Mouse (Mus musculus) forebrain, postnatal 0 days (tissue): ENCODE data around the gene Inava. TPM values are rescaled to one million over a fixed set of nuclear protein-coding genes. Genes with fewer than 3 reads are reported as not detected.

Experiments
- ATAC-seq: fragments of 200-750 bp; cut with Nextera tagmentation; 2 replicates; pipeline ENCODE4 v1.8.0; 2017; ENCODE audit warnings: mild to moderate bottlenecking, moderate library complexity
- DNase-seq: peaks from one replicate; pipeline ENCODE4 v3.0.0-alpha.2; 2015
- H3K27ac ChIP-seq: fragments of 300-500 bp; sonication (generic); 2 replicates; pipeline ENCODE4 v1.5.1; 2014; ENCODE audit warnings: low read depth, mild to moderate bottlenecking, antibody characterized with exemption, low read length, moderate library complexity, mixed read lengths
- H3K27me3 ChIP-seq: fragments of 300-500 bp; sonication (generic); 2 replicates; pipeline ENCODE4 v1.6.1; 2014; ENCODE audit warnings: mild to moderate bottlenecking, low read length, mixed read lengths; ENCODE audit not compliant: insufficient read depth
- H3K36me3 ChIP-seq: fragments of 300-500 bp; sonication (generic); 2 replicates; pipeline ENCODE4 v1.6.1; 2014; ENCODE audit warnings: mild to moderate bottlenecking, moderate library complexity; ENCODE audit not compliant: insufficient read depth
- H3K4me1 ChIP-seq: fragments of 300-500 bp; sonication (generic); 2 replicates; pipeline ENCODE4 v1.6.1; 2014; ENCODE audit warnings: antibody characterized with exemption; ENCODE audit not compliant: insufficient read depth
- H3K4me2 ChIP-seq: fragments of 300-500 bp; sonication (generic); 2 replicates; pipeline ENCODE4 v1.6.1; 2014; ENCODE audit warnings: low read depth, mild to moderate bottlenecking, moderate library complexity
- H3K4me3 ChIP-seq: fragments of 300-500 bp; sonication (generic); 2 replicates; pipeline ENCODE4 v1.5.1; 2014; ENCODE audit warnings: low read depth, low read length, mixed read lengths
- H3K9ac ChIP-seq: fragments of 300-500 bp; sonication (generic); 2 replicates; pipeline ENCODE4 v1.6.1; 2014; ENCODE audit warnings: mild to moderate bottlenecking
- H3K9me3 ChIP-seq: fragments of 300-500 bp; sonication (generic); 2 replicates; pipeline ENCODE4 v1.6.1; 2016; ENCODE audit warnings: low read length
- CTCF ChIP-seq: sonication (generic); IDR thresholded peaks from 2 replicates; pipeline ENCODE4 v1.5.1; 2016; ENCODE audit warnings: antibody characterized with exemption, control low read depth, low read depth
- WGBS: fragments of 180-500 bp; shearing (Covaris S2); extraction: QIAGEN DNeasy Blood & Tissue Kit; methylation state at CpG from one replicate; pipeline ENCODE4 v1.1.7; 2014; 5-methylcytosine and 5-hydroxymethylcytosine counted together
- polyA plus RNA-seq: library from polyadenylated mRNA; unstranded; fragments of >200 nt; fragmentation: Nextera tagmentation; extraction: Ambion mirVana; gene quantifications from 2 replicates; pipeline ENCODE4 v1.2.1, GENCODE M21; 2015
- total RNA-seq: library from RNA; depleted of rRNA; stranded (reverse); fragments of >200 nt; gene quantifications from 2 replicates; pipeline ENCODE4 v1.2.3, GENCODE M21; 2014

Inava gene
- total and polyA plus RNA-seq, 2 experiments from 2014 or later, result 2.6 to 12.6 TPM

GRCm38 (mm10) chr1:136232285-136232926, 1.7 kb downstream of the Inava start:
- TF ChIP-seq CTCF, result peak; percentile 15; the same call in 1 of the 2 replicates
- H3K9ac ChIP-seq, result 0 out of 2 replicates have a peak overlapping the region, but pooled peaks have one; percentile 22
- no peak overlapping the region for H3K27ac ChIP-seq
- 3% methylated on average over 9 of the region's 9 CpGs for WGBS
- peak overlapping the region; percentile 76 for H3K4me2 ChIP-seq
- no peaks in the 10 kb centered on the region for H3K36me3 ChIP-seq
- H3K9me3 ChIP-seq, result no peaks in the 10 kb centered on the region
- DNase-seq, result peak; percentile 52
- ATAC-seq, result 0 out of 2 replicates have a peak, but pooled peaks have one; percentile 17
- H3K27me3 ChIP-seq, result no peaks in the 10 kb centered on the region
- H3K4me1 ChIP-seq, result peaks cover 8% of the 10 kb centered on the region; the same call in 1 of the 2 replicates
- H3K4me3 ChIP-seq, result peak overlapping the region; percentile 48

DNA sequence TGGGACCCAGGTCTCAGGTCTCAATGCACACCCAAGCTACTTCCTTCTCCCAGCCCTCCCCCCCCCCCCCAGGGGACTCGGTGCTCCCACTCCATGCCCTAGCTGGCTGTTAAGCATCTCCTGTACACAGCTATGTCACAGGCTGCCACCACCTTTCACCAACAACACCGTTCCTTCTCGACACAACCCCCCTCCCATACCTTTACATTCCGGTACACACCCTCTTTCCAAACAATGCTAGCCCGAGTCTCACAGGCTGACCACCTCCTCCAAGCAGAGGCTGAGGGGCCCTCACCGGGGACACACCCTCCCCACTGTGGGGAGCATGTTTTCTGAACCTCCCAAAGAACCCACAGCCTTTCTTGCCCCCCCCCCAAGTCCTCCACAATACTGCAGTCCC, 2.5 kb downstream of the Inava start:
- Histone ChIP-seq H3K9me3 (no peaks in the 10 kb centered on the region), H3K9ac (no peak overlapping the region), H3K4me2 (peak overlapping the region; percentile 76), H3K36me3 (no peaks in the 10 kb centered on the region), H3K27ac (no peak overlapping the region), H3K4me3 (peak overlapping the region; percentile 11; the same call in 1 of the 2 replicates), H3K4me1 (peaks cover 8% of the 10 kb centered on the region; the same call in 1 of the 2 replicates), H3K27me3 (no peaks in the 10 kb centered on the region)
- WGBS, result 5% methylated on average over 6 of the region's 6 CpGs
- no peak for TF ChIP-seq CTCF
- ATAC-seq, result no peak
- no peak for DNase-seq

DNA sequence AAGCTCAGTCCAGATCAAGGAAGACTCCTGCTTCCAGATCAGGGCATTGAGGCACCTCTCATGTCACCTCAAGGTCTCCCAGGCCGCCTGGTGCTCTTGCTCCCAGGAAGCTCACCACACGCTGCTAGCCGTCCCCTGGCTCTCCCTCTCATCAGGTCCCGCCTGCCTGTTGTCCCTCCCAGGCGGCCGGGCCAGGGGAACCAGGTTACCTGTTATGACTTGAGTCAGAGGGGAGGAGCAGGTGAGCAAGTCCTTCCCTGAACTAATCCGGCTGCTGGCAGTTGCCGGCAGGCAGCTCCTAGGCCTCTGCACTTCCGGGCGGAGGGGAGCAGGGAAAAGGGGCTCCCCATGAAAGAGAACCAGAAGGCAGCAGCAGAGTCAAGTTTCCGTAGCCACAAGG, 3.9 kb downstream of the Inava start:
- H3K27ac ChIP-seq, result no peak overlapping the region
- H3K36me3 ChIP-seq, result no peaks in the 10 kb centered on the region
- H3K9me3 ChIP-seq, result no peaks in the 10 kb centered on the region
- DNase-seq (no peak), ATAC-seq (no peak)
- no peak for TF ChIP-seq CTCF
- WGBS, result 51% methylated on average over 11 of the region's 11 CpGs
- no peaks in the 10 kb centered on the region for H3K27me3 ChIP-seq
- H3K4me1 ChIP-seq, result peaks cover 8% of the 10 kb centered on the region; the same call in 1 of the 2 replicates
- H3K4me3 ChIP-seq, result no peak overlapping the region
- H3K4me2 ChIP-seq, result no peak overlapping the region
- no peak overlapping the region for H3K9ac ChIP-seq

GRCm38 (mm10) chr1:136229040-136229373, 5.1 kb downstream of the Inava start:
- H3K27ac ChIP-seq, result no peak overlapping the region
- H3K9ac ChIP-seq, result no peak overlapping the region
- 16% methylated on average over 6 of the region's 6 CpGs for WGBS
- no peak overlapping the region for H3K4me2 ChIP-seq
- no peak overlapping the region for H3K4me3 ChIP-seq
- no peak for TF ChIP-seq CTCF
- ATAC-seq (no peak), DNase-seq (no peak)
- H3K4me1 ChIP-seq, result peaks cover 8% of the 10 kb centered on the region; the same call in 1 of the 2 replicates
- no peaks in the 10 kb centered on the region for H3K9me3 ChIP-seq
- H3K27me3 ChIP-seq, result no peaks in the 10 kb centered on the region
- 0 out of 2 replicates have a peak, but pooled peaks cover under 1% of the 10 kb centered on the region for H3K36me3 ChIP-seq

GRCm38 (mm10) chr1:136228328-136229039, 5.6 kb downstream of the Inava start:
- Histone ChIP-seq H3K36me3 (0 out of 2 replicates have a peak, but pooled peaks cover 4% of the 10 kb centered on the region), H3K4me1 (peaks cover 8% of the 10 kb centered on the region; the same call in 1 of the 2 replicates), H3K27ac (no peak overlapping the region), H3K27me3 (no peaks in the 10 kb centered on the region), H3K9me3 (no peaks in the 10 kb centered on the region), H3K4me2 (no peak overlapping the region), H3K4me3 (no peak overlapping the region), H3K9ac (no peak overlapping the region)
- TF ChIP-seq CTCF, result no peak
- DNase-seq, result no peak
- WGBS, result 14% methylated on average over 13 of the region's 13 CpGs
- ATAC-seq, result no peak

DNA sequence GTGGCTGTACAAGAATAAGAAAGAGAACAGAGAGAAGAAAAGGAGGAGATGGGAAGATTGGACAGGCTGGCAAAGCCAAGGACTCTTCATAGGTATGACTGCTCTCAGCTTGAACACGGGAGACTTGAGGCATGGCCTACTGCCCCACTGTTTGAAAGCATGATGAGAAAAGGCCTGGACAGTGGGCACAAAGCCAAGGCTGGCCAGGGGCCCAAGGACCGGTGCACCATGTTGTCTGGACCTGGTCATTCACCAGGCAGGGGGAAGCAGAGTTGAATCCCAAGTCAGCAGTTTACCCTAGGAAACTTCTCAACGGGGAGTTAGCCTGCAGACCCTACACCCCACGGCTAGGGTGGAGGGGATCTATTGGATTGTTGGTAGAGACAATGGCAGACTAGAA, 6.2 kb downstream of the Inava start:
- no peak overlapping the region for H3K27ac ChIP-seq
- H3K9me3 ChIP-seq, result no peaks in the 10 kb centered on the region
- no peak overlapping the region for H3K4me3 ChIP-seq
- DNase-seq, result no peak
- no peak for TF ChIP-seq CTCF
- no peak overlapping the region for H3K4me2 ChIP-seq
- H3K4me1 ChIP-seq, result peaks cover 6% of the 10 kb centered on the region; the same call in 1 of the 2 replicates
- no peaks in the 10 kb centered on the region for H3K27me3 ChIP-seq
- no peak for ATAC-seq
- 0 out of 2 replicates have a peak, but pooled peaks cover 4% of the 10 kb centered on the region for H3K36me3 ChIP-seq
- no peak overlapping the region for H3K9ac ChIP-seq
- 45% methylated on average over 4 of the region's 4 CpGs for WGBS

DNA sequence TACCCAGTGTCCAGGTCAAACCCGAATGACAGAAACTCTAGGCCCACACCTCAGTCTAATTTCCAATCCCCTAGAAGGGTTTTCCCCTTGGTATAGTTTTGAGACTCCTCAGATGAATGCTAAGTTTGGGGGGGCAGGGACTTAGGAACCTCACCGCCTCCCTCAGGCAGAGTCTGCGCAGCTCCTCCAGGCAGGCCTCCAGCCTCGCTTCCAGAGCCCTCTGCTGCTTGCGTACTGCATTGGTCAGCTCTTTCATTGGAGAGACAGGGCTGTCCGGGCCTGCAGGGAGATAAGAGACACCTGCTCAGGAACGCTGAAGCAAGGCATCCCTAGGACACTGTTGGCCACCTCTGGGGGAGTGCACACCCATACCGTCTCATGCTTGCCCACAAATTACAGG, 7.4 kb downstream of the Inava start:
- Histone ChIP-seq H3K9me3 (no peaks in the 10 kb centered on the region), H3K4me3 (no peak overlapping the region), H3K27me3 (no peaks in the 10 kb centered on the region), H3K4me1 (peaks cover 1% of the 10 kb centered on the region; the same call in 1 of the 2 replicates), H3K4me2 (no peak overlapping the region), H3K27ac (no peak overlapping the region), H3K9ac (no peak overlapping the region), H3K36me3 (0 out of 2 replicates have a peak, but pooled peaks cover 4% of the 10 kb centered on the region)
- WGBS, result 95% methylated on average over 8 of the region's 8 CpGs
- no peak for DNase-seq
- no peak for TF ChIP-seq CTCF
- ATAC-seq, result no peak
